ENCODE assay signal across 13 mouse cellular contexts in genomic region chr10:84467555-84468164, GRCm38 (mm10). TPM values are rescaled to one million over a fixed set of nuclear protein-coding genes. Genes with fewer than 3 reads are reported as not detected.
DNase-seq lines count a peak whose midpoint lies in the region; ATAC-seq and TF ChIP-seq lines count a peak whose summit lies in the region.
"Had no signal": no experiment of that assay in that cellular context is flagged by ENCODE, and none has a peak within 500 bp of the region (broad histone marks: within the 10 kb centered on the region; RNA-seq: fewer than 3 reads in every experiment).

No protein-coding gene starts in this region.

- H3K27me3 ChIP-seq in lung, postnatal 0 days (replicated peaks; ENCODE audit: insufficient read depth, low read length), result no peaks in the 10 kb centered on the region

- no peaks in the 10 kb centered on the region for H3K9me3 ChIP-seq in lung, postnatal 0 days (ENCODE audit: low read length)

- ATAC-seq in lung, postnatal 0 days, result peak; percentile 26; the same call in 1 of the 2 replicates

- no peak for TF ChIP-seq EP300 in lung, postnatal 0 days (IDR thresholded peaks at IDR 0.05)

- H3K4me1 ChIP-seq in lung, postnatal 0 days (ENCODE audit: insufficient read depth, low read depth, low read length), result no peaks in the 10 kb centered on the region; the same call in 1 of the 2 replicates

- H3K9ac ChIP-seq in lung, postnatal 0 days (replicated peaks; ENCODE audit: low read depth), result no peak overlapping the region
- H3K9ac ChIP-seq: lung, embryonic 14.5 days had no signal

- TF ChIP-seq CTCF in lung, postnatal 0 days (IDR thresholded peaks at IDR 0.05), result no peak

- no peak overlapping the region for H3K4me2 ChIP-seq in lung, postnatal 0 days (replicated peaks; ENCODE audit: low read depth, low read length)
- H3K4me2 ChIP-seq: lung, embryonic 14.5 days had no signal

- H3K36me3 ChIP-seq in lung, postnatal 0 days (ENCODE audit: insufficient read depth, low read length), result no peaks in the 10 kb centered on the region
- H3K36me3 ChIP-seq: G1E had no signal

- peak; percentile 41 for DNase-seq in cerebellum, adult 11 months
- no peak for DNase-seq in cerebellum, postnatal 4 days (ENCODE audit: low spot score in 2 of 2)
- peak; percentile 27 for DNase-seq in lung, postnatal 0 days (ENCODE audit: low spot score)
- no peak for DNase-seq in lung, postnatal 14 days
- peak; percentile 32 to 39 for DNase-seq in cerebellum, postnatal 10 days
- peak; percentile 34 to 61 for DNase-seq in layer of hippocampus, postnatal 14 days (ENCODE audit: low spot score in 2 of 2)
- DNase-seq in urinary bladder, postnatal 25 days (ENCODE audit: low spot score), result no peak
- DNase-seq in adrenal gland, adult 2 months, result no peak
- DNase-seq: adrenal gland, postnatal 14 days; heart, postnatal 10 days; kidney, adult 18-20 months; lung, embryonic 14.5 days had no signal

- no peak overlapping the region for H3K4me3 ChIP-seq in lung, postnatal 0 days (ENCODE audit: low read depth, low read length)

- WGBS in lung, postnatal 0 days, result 31% methylated on average over 6 of the region's 6 CpGs

- no peak overlapping the region for H3K27ac ChIP-seq in lung, postnatal 0 days (ENCODE audit: low read length)

RNA-seq across cellular contexts. Expression of gene Nuak1, which starts 27.3 kb away (rescaled TPM):
- polyA plus RNA-seq in lung, postnatal 0 days (2015; fragmentation: Nextera tagmentation; extraction: Ambion mirVana), result 2.2 and 2.3 TPM in 2 replicates
- 10 to 100 TPM; 47.6 to 50.2 TPM for total RNA-seq in layer of hippocampus, postnatal 14 days (2021)
- total RNA-seq in adrenal gland, adult 2 months (2021), result 10 to 100 TPM in 1 of 2 experiments, 1 to 10 TPM in 1; 6.6 to 12.2 TPM
- polyA plus RNA-seq in adrenal gland, adult 2 months (2012; rRNA removed), result 4.4 and 4.7 TPM in 2 replicates
- polyA plus RNA-seq: G1E had no signal

Comparison
In these comparisons a context has a peak if more than half of its experiments do, and no peak if none do; other contexts are left out.
1. DNase-seq: peak in cerebellum, adult 11 months (single experiment), lung, postnatal 0 days (single experiment), cerebellum, postnatal 10 days (2 of 2) and layer of hippocampus, postnatal 14 days (2 of 2); none in cerebellum, postnatal 4 days (0 of 2), lung, postnatal 14 days (single experiment), urinary bladder, postnatal 25 days (single experiment) and adrenal gland, adult 2 months (single experiment).